Mouse (Mus musculus): ENCODE measurements at regions not wholly inside any gene's neighbourhood (a gene's known extent, or its start where the extent isn't known, plus 50 kb on each side); places are given as distances from the start of the nearest gene placed in this dataset.

- TF ChIP-seq CTCF (IDR thresholded peaks at IDR 0.05) (no peak), EP300 (IDR thresholded peaks at IDR 0.05; ENCODE audit: insufficient read depth, low read depth, low read length) (no peak)
These were observed 130.0 kb upstream of the N6amt1 start for GRCm38 (mm10) chr16:87224024-87224423.

All from heart, adult 2 months (tissue).